Mouse (Mus musculus): Measurements from ENCODE around the gene Snx9. TPM values are rescaled to one million over a fixed set of nuclear protein-coding genes. Genes with fewer than 3 reads are reported as not detected.

The Snx9 gene
- polyA plus RNA-seq, 2 experiments from 2014 or later, result 4.8 to 7.7 TPM

DNA sequence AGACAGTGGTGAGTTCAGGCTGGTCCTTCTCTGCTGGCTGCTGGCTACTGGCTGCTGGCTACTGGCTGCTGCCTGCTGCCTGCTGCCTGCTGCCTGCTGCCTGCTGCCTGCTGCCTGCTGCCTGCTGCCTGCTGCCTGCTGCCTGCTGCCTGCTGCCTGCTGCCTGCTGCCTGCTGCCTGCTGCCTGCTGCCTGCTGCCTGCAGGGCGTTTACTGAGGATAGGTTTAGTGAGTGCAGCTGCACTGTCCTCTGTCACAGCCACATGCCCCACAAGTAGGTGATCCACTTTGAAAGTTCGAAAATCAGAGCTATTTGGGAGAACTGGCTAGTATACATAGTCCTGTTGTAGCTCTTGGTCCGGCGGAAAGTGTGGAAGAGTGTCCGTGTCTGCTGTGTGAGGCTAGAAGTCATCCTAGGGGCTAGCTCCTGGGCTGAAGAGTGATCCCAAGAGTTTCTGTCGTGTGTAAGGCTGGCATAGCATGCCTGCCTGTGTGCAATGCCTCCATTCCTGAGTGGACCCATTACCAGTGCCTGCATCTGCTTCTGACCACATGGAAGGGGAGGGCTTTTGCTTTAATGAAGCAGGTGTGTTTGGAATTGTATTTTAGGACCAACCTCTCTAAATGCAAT is 45.2 kb downstream of the Snx9 start:
- no peak for ATAC-seq

- ATAC-seq, result peak; percentile 69
These were observed 46.0 kb downstream of the Snx9 start for GRCm38 (mm10) chr17:5886943-5887800.

DNA sequence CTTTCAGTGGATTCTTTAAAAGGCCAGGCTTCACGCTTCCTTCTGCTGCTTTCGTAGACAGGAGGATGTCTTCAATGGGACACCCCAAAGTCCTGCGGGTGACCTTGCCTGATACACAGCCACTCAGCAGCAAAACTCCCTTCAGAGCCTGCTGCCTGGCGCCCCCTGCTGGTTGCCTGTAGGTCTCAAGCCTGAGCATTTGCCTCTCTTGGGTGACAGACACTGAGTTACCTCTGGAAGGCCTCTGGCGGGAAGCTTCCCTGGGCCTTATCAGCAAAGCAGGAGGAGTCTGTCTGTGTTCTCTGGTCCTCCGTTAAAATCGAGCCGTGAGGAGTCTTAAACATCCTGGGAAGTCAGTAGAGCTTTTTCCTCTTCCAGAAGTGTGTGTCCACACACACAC is 49.3 kb downstream of the Snx9 start:
- ATAC-seq, result peak; percentile 30

GRCm38 (mm10) chr17:5891933-5892683 is 51.0 kb downstream of the Snx9 start:
- no peak for ATAC-seq

- ATAC-seq, result no peak
These were observed 52.0 kb downstream of the Snx9 start for GRCm38 (mm10) chr17:5893092-5893491.

DNA sequence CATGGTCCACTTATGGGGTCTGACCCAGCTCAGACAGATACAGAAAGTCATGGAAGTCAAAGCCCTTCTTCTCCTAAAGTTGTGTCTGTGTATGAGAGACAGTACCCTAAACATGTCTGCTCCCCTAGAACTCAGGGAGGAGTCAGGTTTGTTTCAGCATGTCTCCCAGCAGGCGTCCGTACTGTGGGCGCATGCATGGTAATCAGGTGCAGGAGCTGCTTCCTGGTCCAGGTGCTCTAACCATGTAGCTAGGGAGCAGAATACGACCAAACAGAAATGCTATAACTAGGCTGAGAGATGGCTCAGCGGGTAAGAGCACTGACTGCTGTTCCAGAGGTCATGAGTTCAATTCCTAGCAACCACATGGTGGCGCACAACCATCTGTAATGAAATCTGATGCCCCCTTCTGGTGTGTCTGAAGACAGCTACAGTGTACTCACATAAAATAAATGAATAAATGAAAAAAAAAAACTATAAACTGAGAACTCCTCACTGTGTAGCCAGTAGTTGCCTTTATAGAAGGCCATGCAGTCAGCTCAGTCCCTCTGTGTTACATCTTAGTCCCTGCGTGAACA is 52.5 kb downstream of the Snx9 start:
- ATAC-seq, result no peak

- ATAC-seq, result no peak
These were observed 54.9 kb downstream of the Snx9 start for GRCm38 (mm10) chr17:5896066-5896465.

GRCm38 (mm10) chr17:5896607-5897006 is 55.5 kb downstream of the Snx9 start:
- no peak for ATAC-seq

DNA sequence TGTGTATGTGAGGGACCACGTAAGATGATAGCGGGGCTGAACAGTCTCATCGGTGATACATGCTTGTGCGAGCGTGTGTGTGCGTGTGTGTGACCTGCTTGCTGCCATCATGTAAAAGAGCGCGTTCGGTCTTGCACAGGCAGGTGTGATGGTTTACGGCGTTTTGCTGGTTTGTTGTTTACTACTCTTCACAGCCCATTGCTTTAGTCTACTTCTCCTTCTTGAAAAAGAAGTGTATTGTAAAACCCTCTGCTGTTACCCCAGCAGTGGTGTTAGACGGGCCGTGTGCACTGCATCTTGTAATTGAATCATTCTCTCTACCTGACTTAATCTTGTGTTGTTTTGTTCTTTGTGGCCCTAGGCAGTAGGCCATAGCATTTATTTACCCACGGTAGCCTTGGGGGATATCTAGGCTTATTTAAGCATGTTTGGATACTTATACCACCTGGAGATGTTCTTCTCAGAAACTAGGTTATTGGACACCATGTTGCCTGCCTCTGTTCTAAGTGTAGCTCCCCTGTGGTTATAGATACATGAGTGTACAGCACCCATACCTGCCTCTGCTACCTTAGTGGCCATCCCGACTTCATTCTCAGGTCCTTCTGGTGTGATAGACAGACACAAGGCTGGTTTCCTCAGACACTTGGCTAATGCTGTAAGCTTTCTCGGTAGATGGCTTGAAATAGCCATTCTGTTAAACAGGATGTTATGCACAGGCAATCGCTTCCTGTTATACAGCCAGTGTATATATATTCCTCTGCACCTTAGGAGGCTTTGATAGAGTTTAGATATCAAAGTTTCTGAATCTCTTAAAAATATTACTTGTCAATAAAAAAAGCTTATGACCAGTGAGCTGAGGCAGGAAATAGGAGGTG is 56.4 kb downstream of the Snx9 start:
- no peak for ATAC-seq

- ATAC-seq, result no peak
These were observed 58.1 kb downstream of the Snx9 start for GRCm38 (mm10) chr17:5899251-5899650.

- no peak for ATAC-seq
These were observed 60.3 kb downstream of the Snx9 start for GRCm38 (mm10) chr17:5901381-5901780.

DNA sequence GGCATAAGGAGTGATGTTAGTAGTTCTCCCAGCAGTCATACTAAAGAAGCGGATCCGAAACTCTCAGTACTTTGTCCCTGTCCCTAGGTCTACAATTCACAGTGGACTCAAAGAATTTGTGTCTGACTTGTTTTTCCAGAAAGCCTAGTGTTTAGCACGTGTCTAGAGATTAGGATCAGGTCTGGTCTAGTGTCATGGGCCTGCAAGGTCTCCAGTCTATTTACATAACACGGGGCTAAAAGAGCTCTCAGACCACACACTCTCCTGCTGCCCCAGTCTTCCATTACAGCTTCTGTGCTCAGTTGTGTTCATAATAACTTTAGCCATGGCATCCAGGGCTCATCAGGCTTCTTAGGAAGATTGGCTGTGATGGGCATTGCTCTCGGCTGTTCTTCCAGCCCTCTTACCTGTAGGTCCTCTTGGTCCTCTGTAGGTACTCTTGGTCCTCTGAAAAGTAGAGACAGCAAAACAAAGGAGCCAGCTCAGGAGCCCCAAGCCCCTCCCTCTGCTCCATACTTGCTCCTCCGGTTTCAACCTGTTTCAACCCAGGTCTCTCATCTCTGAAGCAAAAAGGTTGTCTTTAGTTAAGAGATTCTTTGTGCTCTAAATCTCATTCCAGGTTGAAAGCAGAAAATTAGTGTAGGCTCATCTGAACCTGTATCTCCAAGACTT is 62.6 kb downstream of the Snx9 start:
- ATAC-seq, result no peak

DNA sequence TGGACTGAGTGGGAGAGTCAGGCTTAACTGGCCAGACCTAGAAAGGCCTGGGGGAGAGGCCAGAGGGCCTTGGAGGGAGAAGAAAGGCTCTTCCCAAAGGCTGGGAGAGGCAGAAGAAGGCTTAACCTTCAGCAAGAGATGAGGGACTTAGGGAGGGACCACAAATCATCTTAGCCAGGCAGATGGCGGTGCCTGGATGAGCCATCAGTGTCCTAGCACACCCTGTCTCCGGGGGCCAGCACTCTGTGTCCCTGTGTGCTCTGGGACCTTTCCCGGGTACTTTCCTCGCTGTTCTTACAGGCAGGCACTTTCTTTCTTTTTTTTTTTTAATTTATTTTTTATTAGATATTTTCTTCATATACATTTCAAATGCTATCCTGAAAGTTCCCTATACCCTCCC is 68.6 kb downstream of the Snx9 start:
- no peak for ATAC-seq

- no peak for ATAC-seq
These were observed 70.5 kb downstream of the Snx9 start for GRCm38 (mm10) chr17:5911591-5911990.

GRCm38 (mm10) chr17:5912797-5913196 is 71.7 kb downstream of the Snx9 start:
- no peak for ATAC-seq

GRCm38 (mm10) chr17:5914217-5914616 is 73.1 kb downstream of the Snx9 start:
- no peak for ATAC-seq

- no peak for ATAC-seq
These were observed 80.8 kb downstream of the Snx9 start for GRCm38 (mm10) chr17:5921954-5922353.

- no peak for ATAC-seq
These were observed 82.2 kb downstream of the Snx9 start for GRCm38 (mm10) chr17:5923281-5923680.

DNA sequence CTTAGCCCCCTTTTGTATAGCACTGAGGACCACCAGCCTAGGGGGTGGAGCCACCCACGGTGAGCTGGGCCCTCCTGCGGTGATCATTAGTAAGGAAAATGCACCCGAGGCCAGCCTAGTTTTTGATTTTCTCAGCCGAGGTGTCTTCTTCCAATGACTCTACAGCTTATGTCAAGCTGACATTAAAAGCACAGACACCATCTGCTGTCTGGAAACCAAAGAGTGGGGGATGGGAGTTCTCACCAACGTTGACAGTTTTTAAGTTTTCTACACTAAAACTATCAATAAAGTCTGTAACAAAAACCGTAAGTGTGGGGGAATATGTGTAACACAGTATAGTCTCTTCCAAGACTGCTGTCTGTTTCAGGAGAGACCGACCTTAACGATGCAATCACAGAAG is 83.1 kb downstream of the Snx9 start:
- ATAC-seq, result no peak

DNA sequence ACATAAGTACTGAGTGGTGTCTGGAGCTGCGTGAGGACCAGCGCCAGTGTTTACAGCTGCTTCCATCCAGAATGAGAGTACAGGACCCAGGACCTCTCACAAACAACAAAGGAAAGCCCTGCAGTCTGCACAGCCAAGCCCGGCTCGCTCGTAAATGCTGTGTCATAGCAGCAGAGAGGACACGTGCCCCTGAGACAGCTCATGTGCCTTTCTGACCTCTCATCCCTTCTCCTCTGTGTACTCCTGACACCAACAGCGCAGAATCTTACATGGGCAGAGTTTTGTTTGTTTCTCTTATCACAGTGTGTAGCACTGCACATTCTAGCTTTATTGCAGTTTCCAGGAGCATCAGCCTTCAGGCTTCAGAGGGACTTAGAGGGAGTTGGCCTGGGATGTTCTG is 85.6 kb downstream of the Snx9 start:
- no peak for ATAC-seq

GRCm38 (mm10) chr17:5929031-5929430 is 87.9 kb downstream of the Snx9 start:
- ATAC-seq, result no peak

GRCm38 (mm10) chr17:5932161-5932560 is 91.0 kb downstream of the Snx9 start:
- no peak for ATAC-seq

Measured in activated CD4-positive, CD25-positive, alpha-beta regulatory T cell, adult 4 months (primary cell).